Mouse (Mus musculus) liver, adult 2 months (tissue): ENCODE data around the gene Mbnl3. TPM values are rescaled to one million over a fixed set of nuclear protein-coding genes. Genes with fewer than 3 reads are reported as not detected.

Experiments
- DNase-seq: peaks from one replicate; pipeline ENCODE4 v3.0.0-alpha.2; 2011; ENCODE audit warnings: low read depth, low spot score; ENCODE audit errors: extremely low read depth
- H3K27ac ChIP-seq: fragments of 200-500 bp; replicated peaks from 2 replicates; pipeline ENCODE4 v1.5.1; 2012; ENCODE audit warnings: low read depth, mild to moderate bottlenecking, control low read depth, inconsistent platforms, low read length; ENCODE audit not compliant: insufficient read depth
- H3K27me3 ChIP-seq: fragments of 200-500 bp; 2 replicates; pipeline ENCODE4 v1.6.1; 2012; ENCODE audit warnings: mild to moderate bottlenecking, moderate library complexity, low read length, inconsistent platforms; ENCODE audit not compliant: control insufficient read depth, insufficient read depth
- H3K36me3 ChIP-seq: fragments of 200-500 bp; 2 replicates; pipeline ENCODE4 v1.6.1; 2012; ENCODE audit warnings: low read length, inconsistent platforms; ENCODE audit not compliant: control insufficient read depth, insufficient read depth
- H3K4me1 ChIP-seq: fragments of 200-500 bp; 2 replicates; pipeline ENCODE4 v1.6.1; 2011; ENCODE audit warnings: low read length; ENCODE audit not compliant: control insufficient read depth, insufficient read depth
- H3K4me3 ChIP-seq: fragments of 200-500 bp; 2 replicates; pipeline ENCODE4 v1.5.1; 2011; ENCODE audit warnings: low read depth, mild to moderate bottlenecking, control low read depth, low read length, moderate library complexity; ENCODE audit not compliant: insufficient read depth
- H3K79me2 ChIP-seq: fragments of 200-500 bp; 2 replicates; pipeline ENCODE4 v1.6.1; 2012; ENCODE audit warnings: inconsistent platforms, mild to moderate bottlenecking, low read length, moderate library complexity; ENCODE audit not compliant: control insufficient read depth, insufficient read depth
- H3K9ac ChIP-seq: fragments of 200-500 bp; 2 replicates; pipeline ENCODE4 v1.6.1; 2012; ENCODE audit warnings: low read depth, mild to moderate bottlenecking, control low read depth, inconsistent platforms, low read length
- CTCF ChIP-seq: fragments of 200-500 bp; IDR thresholded peaks from 2 replicates; pipeline ENCODE4 v1.5.1; 2011; ENCODE audit warnings: low read depth, low read length, control low read depth
- POLR2A ChIP-seq: fragments of 200-500 bp; IDR thresholded peaks from 2 replicates; pipeline ENCODE4 v1.6.1; 2011; ENCODE audit warnings: low read length, control low read depth; ENCODE audit not compliant: insufficient read depth; ENCODE audit errors: extremely low read depth
- WGBS: fragments of 180-500 bp; shearing (Covaris S2); methylation state at CpG from one replicate; pipeline ENCODE4 v1.1.7; 2018; 5-methylcytosine and 5-hydroxymethylcytosine counted together
- polyA plus RNA-seq: library from polyadenylated mRNA; depleted of rRNA; stranded (reverse); fragments of >200 nt; gene quantifications from 2 replicates; pipeline ENCODE4 v1.2.3, GENCODE M21; 2012
- total RNA-seq: library from RNA; depleted of rRNA; stranded (reverse); fragments of >200 nt; gene quantifications from 2 replicates; pipeline ENCODE4 v1.2.3, GENCODE M21; 2014

The Mbnl3 gene
- total and polyA plus RNA-seq, 2 experiments: 0.18 to 0.83 TPM

DNA sequence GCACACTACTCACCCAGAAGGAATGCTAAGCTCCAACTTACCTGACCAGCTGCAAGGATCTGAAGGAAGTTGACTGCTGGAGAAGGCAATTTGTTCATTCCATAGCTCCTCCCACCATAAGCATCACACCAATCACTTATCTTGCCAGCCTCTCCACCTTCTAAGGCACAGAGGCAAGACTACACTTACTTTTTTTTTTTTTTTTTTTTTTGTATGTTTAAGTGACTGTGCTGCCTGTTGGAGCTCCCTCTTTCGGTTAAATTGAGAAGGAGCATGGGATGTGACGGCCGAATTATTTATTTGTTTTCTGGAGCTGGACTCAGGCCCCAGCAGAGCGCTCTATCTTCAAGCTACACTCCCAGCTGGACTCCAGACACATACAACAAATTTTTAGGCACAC, 60.0 kb downstream of the Mbnl3 start:
- Histone ChIP-seq H3K27me3 (no peaks in the 10 kb centered on the region), H3K79me2 (no peaks in the 10 kb centered on the region), H3K36me3 (no peaks in the 10 kb centered on the region), H3K4me1 (no peaks in the 10 kb centered on the region), H3K27ac (no peak overlapping the region), H3K9ac (no peak overlapping the region), H3K4me3 (no peak overlapping the region)
- DNase-seq: peak; percentile 27
- 7% methylated on average over 4 of the region's 4 CpGs for WGBS
- TF ChIP-seq POLR2A: no peak
- TF ChIP-seq CTCF: no peak

DNA sequence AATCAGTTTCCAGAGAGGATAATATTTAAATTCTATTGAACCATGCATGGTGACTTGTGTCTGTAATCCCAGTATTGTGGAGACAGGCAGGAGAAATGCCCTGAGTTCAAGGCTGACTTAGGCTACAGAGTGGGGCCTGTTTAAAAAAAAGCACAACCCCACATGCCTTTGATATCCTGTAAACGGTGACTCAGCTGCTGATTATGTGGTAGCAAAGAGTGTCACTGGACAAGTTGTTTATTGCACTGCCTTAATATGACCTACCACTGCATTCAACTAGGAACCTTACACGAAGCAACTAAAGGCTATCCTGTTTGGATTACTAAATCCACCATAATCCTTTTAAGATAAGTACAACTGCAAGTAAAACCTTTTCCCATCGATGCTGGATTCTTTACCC, 66.3 kb downstream of the Mbnl3 start:
- Histone ChIP-seq H3K36me3 (no peaks in the 10 kb centered on the region), H3K4me1 (no peaks in the 10 kb centered on the region), H3K9ac (no peak overlapping the region), H3K27ac (no peak overlapping the region), H3K4me3 (no peak overlapping the region), H3K79me2 (no peaks in the 10 kb centered on the region), H3K27me3 (no peaks in the 10 kb centered on the region)
- TF ChIP-seq POLR2A (no peak), CTCF (no peak)
- 40% methylated on average over 3 of the region's 3 CpGs for WGBS
- DNase-seq: no peak

DNA sequence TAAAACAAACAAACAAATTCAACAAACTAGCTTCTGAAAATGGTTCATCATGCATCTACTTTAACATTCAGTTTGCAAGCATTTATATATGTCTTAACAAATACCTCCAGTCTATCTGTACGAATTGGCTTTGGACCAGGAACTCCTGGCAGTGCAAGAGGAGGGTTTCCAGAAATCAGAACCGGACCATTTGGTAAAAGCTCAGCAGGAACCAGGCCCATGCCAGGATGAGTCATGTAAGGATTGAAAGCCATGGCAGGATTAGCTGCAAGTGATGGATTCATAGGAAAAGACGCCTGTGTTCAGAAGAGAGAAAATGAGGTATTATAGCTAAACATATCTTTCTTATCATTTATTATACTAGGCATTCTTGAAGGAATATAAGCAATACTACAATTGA, 75.0 kb downstream of the Mbnl3 start:
- Histone ChIP-seq H3K79me2 (no peaks in the 10 kb centered on the region), H3K27ac (no peak overlapping the region), H3K9ac (no peak overlapping the region), H3K4me1 (no peaks in the 10 kb centered on the region), H3K4me3 (no peak overlapping the region), H3K27me3 (no peaks in the 10 kb centered on the region), H3K36me3 (no peaks in the 10 kb centered on the region)
- DNase-seq: no peak
- TF ChIP-seq POLR2A (no peak), CTCF (no peak)
- WGBS: 84% methylated on average over 3 of the region's 3 CpGs

DNA sequence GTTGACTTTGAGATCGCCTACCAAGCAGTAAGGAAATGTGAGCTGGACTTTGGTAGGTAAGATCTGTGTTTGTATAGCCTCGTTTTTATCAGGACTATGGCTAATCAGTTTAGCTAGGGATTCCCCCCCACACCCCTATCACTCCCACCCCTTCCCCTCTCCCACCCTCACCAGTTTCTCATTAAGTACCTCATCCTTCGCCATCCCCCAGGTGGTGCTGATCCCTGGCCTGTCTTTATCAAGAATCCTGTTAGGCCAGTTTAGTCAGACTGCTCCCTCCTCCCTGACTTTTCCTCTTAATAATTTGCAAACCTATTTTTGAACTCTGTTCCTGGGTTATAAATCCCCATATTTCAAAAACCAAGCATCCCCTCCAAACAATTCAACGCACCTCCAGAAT, 103.6 kb downstream of the Mbnl3 start:
- no peak overlapping the region for H3K4me3 ChIP-seq
- WGBS: 59% methylated on average over 4 of the region's 4 CpGs
- H3K27ac ChIP-seq: no peak overlapping the region
- no peaks in the 10 kb centered on the region for H3K4me1 ChIP-seq
- no peaks in the 10 kb centered on the region for H3K27me3 ChIP-seq
- H3K79me2 ChIP-seq: no peaks in the 10 kb centered on the region
- TF ChIP-seq CTCF (no peak), POLR2A (no peak)
- DNase-seq: no peak
- H3K9ac ChIP-seq: no peak overlapping the region
- no peaks in the 10 kb centered on the region for H3K36me3 ChIP-seq

DNA sequence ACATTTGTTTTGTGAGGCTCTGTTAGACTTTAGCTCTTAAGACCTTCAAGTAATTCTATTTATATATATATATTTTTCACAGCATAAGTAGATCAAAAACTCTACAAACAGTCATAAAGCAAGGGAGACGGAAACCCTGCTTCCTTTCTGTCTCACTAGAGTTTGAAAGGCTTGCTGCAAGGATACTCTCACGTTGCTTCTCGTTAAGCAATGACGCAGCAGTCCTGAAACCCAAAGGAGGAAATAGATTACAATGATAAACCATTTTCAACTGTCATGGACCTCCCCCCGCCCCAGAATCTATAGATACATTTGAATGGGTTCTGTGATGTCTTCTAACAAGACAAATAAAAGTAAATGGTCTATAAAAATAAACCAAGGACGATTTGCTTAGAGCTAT, 121.4 kb downstream of the Mbnl3 start:
- H3K79me2 ChIP-seq: no peaks in the 10 kb centered on the region
- H3K36me3 ChIP-seq: no peaks in the 10 kb centered on the region
- H3K4me1 ChIP-seq: no peaks in the 10 kb centered on the region
- DNase-seq: no peak
- no peak for TF ChIP-seq CTCF
- TF ChIP-seq POLR2A: no peak
- H3K27ac ChIP-seq: no peak overlapping the region
- no peak overlapping the region for H3K4me3 ChIP-seq
- 63% methylated on average over 6 of the region's 6 CpGs for WGBS
- no peaks in the 10 kb centered on the region for H3K27me3 ChIP-seq
- H3K9ac ChIP-seq: no peak overlapping the region

DNA sequence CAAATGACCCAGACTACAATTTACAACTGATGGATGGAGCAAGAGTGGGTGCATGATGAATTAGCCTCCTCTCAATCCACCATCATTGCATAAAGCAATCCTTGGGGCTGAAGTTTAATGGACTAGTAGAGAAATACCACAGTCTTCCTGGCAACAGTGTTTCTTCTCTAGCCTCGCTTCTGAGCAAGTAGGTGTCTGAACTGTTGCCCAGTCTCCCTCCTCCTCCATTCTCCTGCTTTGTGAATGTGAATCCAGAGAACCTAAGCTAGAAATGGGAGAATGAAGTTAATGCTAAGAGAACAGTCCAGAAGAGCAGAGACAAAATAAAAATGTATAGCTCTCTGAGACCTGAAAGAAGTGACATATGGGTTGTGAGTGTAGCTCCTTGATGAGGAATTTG, 122.1 kb downstream of the Mbnl3 start:
- no peak for TF ChIP-seq POLR2A
- TF ChIP-seq CTCF: no peak
- Histone ChIP-seq H3K4me3 (no peak overlapping the region), H3K79me2 (no peaks in the 10 kb centered on the region), H3K27me3 (no peaks in the 10 kb centered on the region), H3K4me1 (no peaks in the 10 kb centered on the region), H3K36me3 (no peaks in the 10 kb centered on the region), H3K9ac (no peak overlapping the region), H3K27ac (no peak overlapping the region)
- no peak for DNase-seq
- WGBS: 96% methylated on average over 1 of the region's 1 CpGs
